Comparison of ENCODE assay signal across 8 mouse cellular contexts in genomic region chr11:98550311-98550974, GRCm38 (mm10). TPM values are rescaled to one million over a fixed set of nuclear protein-coding genes. Genes with fewer than 3 reads are reported as not detected.
A peak's percentile ranks its signal among the peaks of the same experiment; 100 is the strongest.
DNase-seq lines count a peak whose midpoint lies in the region; ATAC-seq and TF ChIP-seq lines count a peak whose summit lies in the region.

No protein-coding gene starts in this region.

- no peak for DNase-seq in testis, postnatal 14 days (ENCODE audit: low spot score)
- DNase-seq in spleen, postnatal 36 days (ENCODE audit: low spot score in 2 of 2): peak; percentile 78 to 86
- DNase-seq in left cerebral cortex, postnatal 10 days (ENCODE audit: extremely low spot score in 1 of 2, low spot score in 2 of 2): no peak
- no peak for DNase-seq in right cerebral cortex, adult 2 months (ENCODE audit: low spot score in 2 of 2)
- DNase-seq in ovary, adult 18-20 months (ENCODE audit: low spot score): no peak

- peak overlapping the region; percentile 85 for H3K4me3 ChIP-seq in testis, adult 2 months (ENCODE audit: control insufficient read depth, low read depth, low read length)
- H3K4me3 ChIP-seq in forebrain, embryonic 15.5 days: peak overlapping the region; percentile 79
- H3K4me3 ChIP-seq in liver, embryonic 15.5 days (replicated peaks): peak overlapping the region; percentile 76

- no peaks in the 10 kb centered on the region for H3K9me3 ChIP-seq in forebrain, embryonic 15.5 days
- H3K9me3 ChIP-seq in liver, embryonic 15.5 days (replicated peaks): no peaks in the 10 kb centered on the region; the same call in 1 of the 2 replicates

- WGBS in forebrain, embryonic 15.5 days: 22% methylated on average over 20 of the region's 20 CpGs
- 13% methylated on average over 20 of the region's 20 CpGs for WGBS in liver, embryonic 15.5 days (ENCODE audit: insufficient replicate concordance)

- no peak for TF ChIP-seq CTCF in testis, adult 2 months (IDR thresholded peaks at IDR 0.05; ENCODE audit: control insufficient read depth, insufficient read depth, insufficient replicate concordance, low read depth, low read length)

- H3K27me3 ChIP-seq in testis, adult 2 months (ENCODE audit: control insufficient read depth, insufficient read depth, low read length): no peaks in the 10 kb centered on the region; the same call in 1 of the 2 replicates
- H3K27me3 ChIP-seq in forebrain, embryonic 15.5 days: peaks cover 50% of the 10 kb centered on the region
- H3K27me3 ChIP-seq in liver, embryonic 15.5 days: peaks cover 56% of the 10 kb centered on the region

- no peak for TF ChIP-seq POLR2A in testis, adult 2 months (IDR thresholded peaks at IDR 0.05; ENCODE audit: control insufficient read depth, low read depth, low read length)

- H3K36me3 ChIP-seq in testis, adult 2 months (ENCODE audit: control insufficient read depth, insufficient read depth, low read length): no peaks in the 10 kb centered on the region
- H3K36me3 ChIP-seq in forebrain, embryonic 15.5 days: no peaks in the 10 kb centered on the region
- H3K36me3 ChIP-seq in liver, embryonic 15.5 days (replicated peaks): no peaks in the 10 kb centered on the region

- H3K9ac ChIP-seq in forebrain, embryonic 15.5 days (replicated peaks): peak overlapping the region; percentile 79
- H3K9ac ChIP-seq in liver, embryonic 15.5 days: 0 out of 2 replicates have a peak overlapping the region, but pooled peaks have one; percentile 12

- H3K4me2 ChIP-seq in forebrain, embryonic 15.5 days (replicated peaks): peak overlapping the region; percentile 66
- peak overlapping the region; percentile 95 for H3K4me2 ChIP-seq in liver, embryonic 15.5 days

- H3K27ac ChIP-seq in testis, adult 2 months (ENCODE audit: control insufficient read depth, insufficient read depth, low read depth, low read length): no peak overlapping the region; the same call in 1 of the 2 replicates
- peak overlapping the region; percentile 86 for H3K27ac ChIP-seq in forebrain, embryonic 15.5 days (replicated peaks)
- H3K27ac ChIP-seq in liver, embryonic 15.5 days (replicated peaks): peak overlapping the region; percentile 86

- intact Hi-C loops in left cerebral cortex, postnatal 10 days (cut with DNase I): no loop called here

- no peak for ATAC-seq in forebrain, embryonic 15.5 days (replicated peaks)
- ATAC-seq in liver, embryonic 15.5 days (ENCODE audit: insufficient read depth): no peak

- H3K4me1 ChIP-seq in testis, adult 2 months (ENCODE audit: control insufficient read depth, insufficient read depth, low read length): peaks cover 12% of the 10 kb centered on the region
- peaks cover 9% of the 10 kb centered on the region for H3K4me1 ChIP-seq in forebrain, embryonic 15.5 days
- peaks cover 22% of the 10 kb centered on the region for H3K4me1 ChIP-seq in liver, embryonic 15.5 days (replicated peaks)

RNA-seq across cellular contexts. Expression of gene Zpbp2, which starts 0.5 kb away (rescaled TPM):
- polyA plus RNA-seq in testis, adult 2 months (2012; rRNA removed): 274 and 283 TPM in 2 replicates
- 0.10 TPM in 1 of 2 replicates, not detected in the other for polyA plus RNA-seq in forebrain, embryonic 15.5 days (2015; fragmentation: Nextera tagmentation; extraction: Ambion mirVana)
- 0.62 and 0.79 TPM in 2 replicates for polyA plus RNA-seq in liver, embryonic 15.5 days (2015; fragmentation: Nextera tagmentation; extraction: Ambion mirVana)
- total RNA-seq in left cerebral cortex, postnatal 10 days (2021): not detected

RNA-seq across cellular contexts. Expression of gene Ikzf3, which starts 4.6 kb away (rescaled TPM):
- polyA plus RNA-seq in testis, adult 2 months (2012; rRNA removed): 0.10 TPM in 2 replicates
- 0.10 TPM in 1 of 2 replicates, not detected in the other for polyA plus RNA-seq in forebrain, embryonic 15.5 days (2015; fragmentation: Nextera tagmentation; extraction: Ambion mirVana)
- polyA plus RNA-seq in liver, embryonic 15.5 days (2015; fragmentation: Nextera tagmentation; extraction: Ambion mirVana): 0.10 and 0.13 TPM in 2 replicates
- total RNA-seq in left cerebral cortex, postnatal 10 days (2021): under 1 TPM; 0.34 TPM

RNA-seq across cellular contexts. Expression of gene Ormdl3, which starts 36.7 kb away (rescaled TPM):
- polyA plus RNA-seq in testis, adult 2 months (2012; rRNA removed): 96.2 and 111 TPM in 2 replicates
- 106 and 115 TPM in 2 replicates for polyA plus RNA-seq in forebrain, embryonic 15.5 days (2015; fragmentation: Nextera tagmentation; extraction: Ambion mirVana)
- 40.6 and 45.4 TPM in 2 replicates for polyA plus RNA-seq in liver, embryonic 15.5 days (2015; fragmentation: Nextera tagmentation; extraction: Ambion mirVana)
- 10 to 100 TPM; 44.1 to 49.6 TPM for total RNA-seq in left cerebral cortex, postnatal 10 days (2021)

RNA-seq across cellular contexts. Expression of gene Lrrc3c, which starts 47.6 kb away (rescaled TPM):
- polyA plus RNA-seq in testis, adult 2 months (2012; rRNA removed): not detected in 2 replicates
- not detected in 2 replicates for polyA plus RNA-seq in forebrain, embryonic 15.5 days (2015; fragmentation: Nextera tagmentation; extraction: Ambion mirVana)
- polyA plus RNA-seq in liver, embryonic 15.5 days (2015; fragmentation: Nextera tagmentation; extraction: Ambion mirVana): not detected in 2 replicates
- total RNA-seq in left cerebral cortex, postnatal 10 days (2021): not detected

Comparison
In these comparisons a context has a peak if more than half of its experiments do, and no peak if none do; other contexts are left out.
1. DNase-seq: peak in spleen, postnatal 36 days (2 of 2); none in testis, postnatal 14 days (single experiment), left cerebral cortex, postnatal 10 days (0 of 2), right cerebral cortex, adult 2 months (0 of 2) and ovary, adult 18-20 months (single experiment).
2. RNA of gene Zpbp2, which starts 0.5 kb away (polyA plus RNA-seq): 274 to 283 TPM in testis, adult 2 months; 0.62 to 0.79 TPM in liver, embryonic 15.5 days and 0.10 TPM in forebrain, embryonic 15.5 days; every median in the first group is over 100 times any median in the second.
3. Peak in every context shown above with its lines, with median percentiles within 50 percentile points of each other: H3K4me3 ChIP-seq.